Mouse (Mus musculus): ENCODE results near the gene Olfr1535. TPM values are rescaled to one million over a fixed set of nuclear protein-coding genes. Genes with fewer than 3 reads are reported as not detected.

Olfr1535 gene
- polyA plus RNA-seq, 1 experiment from 2014 or later: 0.09 TPM

- no peak for TF ChIP-seq CTCF (IDR thresholded peaks at IDR 0.05; ENCODE audit: low read depth)
- H3K4me2 ChIP-seq: peak overlapping the region; percentile 63
- ATAC-seq (ENCODE audit: insufficient read depth): no peak
- no peaks in the 10 kb centered on the region for H3K9me3 ChIP-seq (ENCODE audit: low read depth, low read length)
- no peaks in the 10 kb centered on the region for H3K27me3 ChIP-seq (ENCODE audit: insufficient read depth, low read length)
- H3K4me3 ChIP-seq (ENCODE audit: low read depth, low read length): peak overlapping the region; percentile 83
- WGBS: 32% methylated on average over 7 of the region's 7 CpGs
- no peak overlapping the region for H3K27ac ChIP-seq (ENCODE audit: low read depth)
- peaks cover 18% of the 10 kb centered on the region for H3K36me3 ChIP-seq (ENCODE audit: insufficient read depth)
- H3K4me1 ChIP-seq (ENCODE audit: insufficient read depth): peaks cover 6% of the 10 kb centered on the region
- peak overlapping the region; percentile 28; the same call in 1 of the 2 replicates for H3K9ac ChIP-seq
- peak; percentile 18 for DNase-seq
These were observed 29.6 kb downstream of the Olfr1535 start for GRCm38 (mm10) chr13:21530136-21530535.

- Histone ChIP-seq H3K4me1 (ENCODE audit: insufficient read depth) (no peaks in the 10 kb centered on the region), H3K27ac (ENCODE audit: low read depth) (peak overlapping the region; percentile 87), H3K27me3 (ENCODE audit: insufficient read depth, low read length) (no peaks in the 10 kb centered on the region), H3K4me3 (ENCODE audit: low read depth, low read length) (peak overlapping the region; percentile 62), H3K36me3 (ENCODE audit: insufficient read depth) (no peaks in the 10 kb centered on the region), H3K9ac (peak overlapping the region; percentile 65), H3K4me2 (peak overlapping the region; percentile 64), H3K9me3 (ENCODE audit: low read depth, low read length) (no peaks in the 10 kb centered on the region)
- DNase-seq (peak; percentile 93), ATAC-seq (ENCODE audit: insufficient read depth) (peak; percentile 100)
- no peak for TF ChIP-seq CTCF (IDR thresholded peaks at IDR 0.05; ENCODE audit: low read depth)
- under 1% methylated on average over 21 of the region's 21 CpGs for WGBS
These were observed 53.5 kb downstream of the Olfr1535 start for GRCm38 (mm10) chr13:21506221-21506649.

Other genes with a start within 250 kb of the Olfr1535 start
- gene Gpx6, start 247.8 kb downstream of the Olfr1535 start, polyA plus RNA-seq (2014; fragmentation: Nextera tagmentation; extraction: Ambion mirVana): not detected in 2 replicates
- gene Olfr1367, start 213.0 kb downstream of the Olfr1535 start, polyA plus RNA-seq (2014; fragmentation: Nextera tagmentation; extraction: Ambion mirVana): not detected in 2 replicates
- gene Zscan12, start 197.1 kb downstream of the Olfr1535 start, polyA plus RNA-seq (2014; fragmentation: Nextera tagmentation; extraction: Ambion mirVana): 14.1 and 14.3 TPM in 2 replicates
- gene Zkscan3, start 157.1 kb downstream of the Olfr1535 start, polyA plus RNA-seq (2014; fragmentation: Nextera tagmentation; extraction: Ambion mirVana): 73.2 and 78.0 TPM in 2 replicates
- gene Pgbd1, start 118.8 kb downstream of the Olfr1535 start, polyA plus RNA-seq (2014; fragmentation: Nextera tagmentation; extraction: Ambion mirVana): 2.3 and 2.6 TPM in 2 replicates
- gene Zscan26, start 106.2 kb downstream of the Olfr1535 start, polyA plus RNA-seq (2014; fragmentation: Nextera tagmentation; extraction: Ambion mirVana): 26.6 and 27.6 TPM in 2 replicates
- gene Nkapl, start 91.4 kb downstream of the Olfr1535 start, polyA plus RNA-seq (2014; fragmentation: Nextera tagmentation; extraction: Ambion mirVana): 3.1 and 3.4 TPM in 2 replicates
- 3.4 and 3.5 TPM in 2 replicates for gene Zkscan4, start 81.0 kb downstream of the Olfr1535 start, polyA plus RNA-seq (2014; fragmentation: Nextera tagmentation; extraction: Ambion mirVana)
- not detected in 2 replicates for gene Gm10065, start 80.5 kb downstream of the Olfr1535 start, polyA plus RNA-seq (2014; fragmentation: Nextera tagmentation; extraction: Ambion mirVana)
- gene AK157302, start 64.7 kb downstream of the Olfr1535 start, polyA plus RNA-seq (2014; fragmentation: Nextera tagmentation; extraction: Ambion mirVana): 0.74 and 0.96 TPM in 2 replicates
- 6.6 and 7.6 TPM in 2 replicates for gene Gm11273, start 58.5 kb downstream of the Olfr1535 start, polyA plus RNA-seq (2014; fragmentation: Nextera tagmentation; extraction: Ambion mirVana)
- 10.1 and 10.5 TPM in 2 replicates for gene Zkscan8, start 28.8 kb downstream of the Olfr1535 start, polyA plus RNA-seq (2014; fragmentation: Nextera tagmentation; extraction: Ambion mirVana)
- gene Olfr1366, start 17.1 kb downstream of the Olfr1535 start, polyA plus RNA-seq (2014; fragmentation: Nextera tagmentation; extraction: Ambion mirVana): 0.14 and 0.41 TPM in 2 replicates
- not detected in 2 replicates for gene Olfr1364, start 21.9 kb upstream of the Olfr1535 start, polyA plus RNA-seq (2014; fragmentation: Nextera tagmentation; extraction: Ambion mirVana)
- not detected in 2 replicates for gene Olfr1362, start 54.1 kb upstream of the Olfr1535 start, polyA plus RNA-seq (2014; fragmentation: Nextera tagmentation; extraction: Ambion mirVana)
- not detected in 2 replicates for gene Olfr11, start 82.6 kb upstream of the Olfr1535 start, polyA plus RNA-seq (2014; fragmentation: Nextera tagmentation; extraction: Ambion mirVana)
- not detected in 2 replicates for gene Olfr1361, start 103.5 kb upstream of the Olfr1535 start, polyA plus RNA-seq (2014; fragmentation: Nextera tagmentation; extraction: Ambion mirVana)
- not detected in 2 replicates for gene Olfr1360, start 117.5 kb upstream of the Olfr1535 start, polyA plus RNA-seq (2014; fragmentation: Nextera tagmentation; extraction: Ambion mirVana)
- not detected in 2 replicates for gene Olfr1359, start 138.2 kb upstream of the Olfr1535 start, polyA plus RNA-seq (2014; fragmentation: Nextera tagmentation; extraction: Ambion mirVana)
- gene Hist1h2bl, start 156.2 kb upstream of the Olfr1535 start, polyA plus RNA-seq (2014; fragmentation: Nextera tagmentation; extraction: Ambion mirVana): 3.8 and 6.9 TPM in 2 replicates
- 40.4 and 42.9 TPM in 2 replicates for gene Hist1h2ai, start 156.5 kb upstream of the Olfr1535 start, polyA plus RNA-seq (2014; fragmentation: Nextera tagmentation; extraction: Ambion mirVana)
- gene Hist1h3h, start 157.8 kb upstream of the Olfr1535 start, polyA plus RNA-seq (2014; fragmentation: Nextera tagmentation; extraction: Ambion mirVana): 13.9 and 23.8 TPM in 2 replicates
- 4.9 and 8.0 TPM in 2 replicates for gene Hist1h2bm, start 162.2 kb upstream of the Olfr1535 start, polyA plus RNA-seq (2014; fragmentation: Nextera tagmentation; extraction: Ambion mirVana)
- gene Hist1h4j, start 175.2 kb upstream of the Olfr1535 start, polyA plus RNA-seq (2014; fragmentation: Nextera tagmentation; extraction: Ambion mirVana): 0.96 and 2.2 TPM in 2 replicates
- gene Hist1h4k, start 190.6 kb upstream of the Olfr1535 start, polyA plus RNA-seq (2014; fragmentation: Nextera tagmentation; extraction: Ambion mirVana): 6.4 and 8.8 TPM in 2 replicates
- 16.8 and 20.4 TPM in 2 replicates for gene Hist1h2ak, start 193.9 kb upstream of the Olfr1535 start, polyA plus RNA-seq (2014; fragmentation: Nextera tagmentation; extraction: Ambion mirVana)
- 2.0 and 3.1 TPM in 2 replicates for gene Hist1h2bn, start 194.2 kb upstream of the Olfr1535 start, polyA plus RNA-seq (2014; fragmentation: Nextera tagmentation; extraction: Ambion mirVana)
- gene Hist1h1b, start 220.7 kb upstream of the Olfr1535 start, polyA plus RNA-seq (2014; fragmentation: Nextera tagmentation; extraction: Ambion mirVana): 18.5 and 19.7 TPM in 2 replicates
- gene Hist1h3i, start 223.5 kb upstream of the Olfr1535 start, polyA plus RNA-seq (2014; fragmentation: Nextera tagmentation; extraction: Ambion mirVana): 237 and 252 TPM in 2 replicates
- gene Hist1h2an, start 227.3 kb upstream of the Olfr1535 start, polyA plus RNA-seq (2014; fragmentation: Nextera tagmentation; extraction: Ambion mirVana): 7.2 and 8.9 TPM in 2 replicates
- 2.0 and 3.4 TPM in 2 replicates for gene Hist1h2bp, start 227.6 kb upstream of the Olfr1535 start, polyA plus RNA-seq (2014; fragmentation: Nextera tagmentation; extraction: Ambion mirVana)

All from lung, embryonic 14.5 days (tissue).